Mouse (Mus musculus) embryo, embryonic 11.5 days (tissue): ENCODE results near the gene Zfp276.
"Not testable (repeated sequence)": the region's sequence is repeated elsewhere in the genome, so short reads cannot be mapped to it uniquely, and the experiment has no call there.

Experiments used
- DNase-seq: peaks from one replicate; pipeline ENCODE4 v3.0.0-alpha.2; 2012; ENCODE audit warnings: low read depth, low spot score

Zfp276 gene

GRCm38 (mm10) chr8:123244382-123244781 lies 9.6 kb upstream of the Zfp276 start:
- DNase-seq: no peak

- DNase-seq: no peak
Observed at GRCm38 (mm10) chr8:123245543-123245942, 8.5 kb upstream of the Zfp276 start.

- no peak for DNase-seq
Observed at GRCm38 (mm10) chr8:123247748-123248147, 6.2 kb upstream of the Zfp276 start.

GRCm38 (mm10) chr8:123248596-123248995 lies 5.4 kb upstream of the Zfp276 start:
- no peak for DNase-seq

- no peak for DNase-seq
Observed at GRCm38 (mm10) chr8:123250940-123251339, 3.1 kb upstream of the Zfp276 start.

GRCm38 (mm10) chr8:123252925-123253324 lies 1.1 kb upstream of the Zfp276 start:
- no peak for DNase-seq

GRCm38 (mm10) chr8:123253451-123254098 lies 420 bp upstream of the Zfp276 start:
- DNase-seq: no peak

GRCm38 (mm10) chr8:123255170-123255569 lies 1.2 kb downstream of the Zfp276 start:
- DNase-seq: no peak

- no peak for DNase-seq
Observed at GRCm38 (mm10) chr8:123257114-123257513, 3.1 kb downstream of the Zfp276 start.

GRCm38 (mm10) chr8:123257593-123257992 lies 3.6 kb downstream of the Zfp276 start:
- not testable (repeated sequence) for DNase-seq

GRCm38 (mm10) chr8:123267926-123268656 lies 14.1 kb downstream of the Zfp276 start:
- DNase-seq: no peak

- no peak for DNase-seq
Observed at GRCm38 (mm10) chr8:123271147-123271546, 17.2 kb downstream of the Zfp276 start.

GRCm38 (mm10) chr8:123271901-123272300 lies 17.9 kb downstream of the Zfp276 start:
- DNase-seq: no peak

- no peak for DNase-seq
Observed at GRCm38 (mm10) chr8:123274447-123274846, 20.5 kb downstream of the Zfp276 start.

GRCm38 (mm10) chr8:123275096-123275495 lies 21.1 kb downstream of the Zfp276 start:
- no peak for DNase-seq

GRCm38 (mm10) chr8:123278445-123278844 lies 24.4 kb downstream of the Zfp276 start:
- DNase-seq: no peak

GRCm38 (mm10) chr8:123279828-123280227 lies 25.8 kb downstream of the Zfp276 start:
- DNase-seq: no peak

- no peak for DNase-seq
Observed at GRCm38 (mm10) chr8:123280302-123281094, 26.5 kb downstream of the Zfp276 start.

- DNase-seq: not testable (repeated sequence)
Observed at GRCm38 (mm10) chr8:123282994-123283393, 29.0 kb downstream of the Zfp276 start.

GRCm38 (mm10) chr8:123283991-123284390 lies 30.0 kb downstream of the Zfp276 start:
- DNase-seq: no peak

GRCm38 (mm10) chr8:123284493-123284892 lies 30.5 kb downstream of the Zfp276 start:
- no peak for DNase-seq

GRCm38 (mm10) chr8:123287362-123287761 lies 33.4 kb downstream of the Zfp276 start:
- no peak for DNase-seq
